Mouse (Mus musculus) adrenal gland, adult (tissue): ENCODE results near the gene Olfr1225.
"Not testable (repeated sequence)": the region's sequence is repeated elsewhere in the genome, so short reads cannot be mapped to it uniquely, and the experiment has no call there.

Source experiments
- DNase-seq, 2 experiments: peaks; one replicate each; pipeline ENCODE4 v3.0.0; 2022 to 2023; ENCODE audit warnings: low spot score in 1 of 2; ENCODE audit not compliant: inconsistent age in 2 of 2

The Olfr1225 gene

GRCm38 (mm10) chr2:89174569-89174968 lies at the start of gene Olfr1225:
TSS of gene Olfr1225 (minus strand) at chr2:89174669.
- no peak for DNase-seq

GRCm38 (mm10) chr2:89199948-89200347 lies 25.5 kb upstream of the Olfr1225 start, which contains the start of gene Olfr1226:
TSS of gene Olfr1226 (minus strand) at chr2:89200048.
- no peak for DNase-seq

GRCm38 (mm10) chr2:89196325-89196982 lies 22.0 kb upstream of the Olfr1225 start:
- no peak for DNase-seq

GRCm38 (mm10) chr2:89164711-89165110 lies 9.8 kb downstream of the Olfr1225 start:
- not testable (repeated sequence) for DNase-seq

GRCm38 (mm10) chr2:89163991-89164390 lies 10.5 kb downstream of the Olfr1225 start, which contains the start of gene Olfr1224-ps1:
TSS of gene Olfr1224-ps1 (minus strand) at chr2:89164091.
- DNase-seq = not testable (repeated sequence)

- DNase-seq = no peak
These were observed 23.0 kb downstream of the Olfr1225 start, which contains the start of gene Olfr1223 for GRCm38 (mm10) chr2:89151460-89151859. TSS of gene Olfr1223 (minus strand) at chr2:89151560.

GRCm38 (mm10) chr2:89132954-89133353 lies 41.5 kb downstream of the Olfr1225 start, which contains the start of gene Olfr1222:
TSS of gene Olfr1222 (minus strand) at chr2:89133054.
- no peak for DNase-seq
